Mouse (Mus musculus) lung, embryonic 15.5 days (tissue): ENCODE measurements around the gene Col1a2. TPM values are rescaled to one million over a fixed set of nuclear protein-coding genes. Genes with fewer than 3 reads are reported as not detected.

Source experiments
- ATAC-seq: fragments of 200-750 bp; cut with Nextera tagmentation; 2 replicates; pipeline ENCODE4 v1.8.0; 2017; ENCODE audit warnings: moderate number of reproducible peaks, borderline replicate concordance; ENCODE audit not compliant: low FRiP score, low TSS enrichment; ENCODE audit errors: extremely low read depth
- H3K27ac ChIP-seq: fragments of 300-500 bp; sonication (generic); 2 replicates; pipeline ENCODE4 v1.5.1; 2015; ENCODE audit warnings: moderate library complexity, mild to moderate bottlenecking, inconsistent platforms
- H3K27me3 ChIP-seq: fragments of 300-500 bp; sonication (generic); 2 replicates; pipeline ENCODE4 v1.6.1; 2015; ENCODE audit warnings: inconsistent platforms
- H3K36me3 ChIP-seq: fragments of 300-500 bp; sonication (generic); 2 replicates; pipeline ENCODE4 v1.6.1; 2015; ENCODE audit warnings: inconsistent platforms
- H3K4me1 ChIP-seq: fragments of 300-500 bp; sonication (generic); 2 replicates; pipeline ENCODE4 v1.6.1; 2015; ENCODE audit warnings: inconsistent platforms
- H3K4me2 ChIP-seq: fragments of 300-500 bp; sonication (generic); 2 replicates; pipeline ENCODE4 v1.6.1; 2015; ENCODE audit warnings: inconsistent platforms, mild to moderate bottlenecking, moderate library complexity
- H3K4me3 ChIP-seq: fragments of 300-500 bp; sonication (generic); 2 replicates; pipeline ENCODE4 v1.5.1; 2015; ENCODE audit warnings: mild to moderate bottlenecking, inconsistent platforms
- H3K9ac ChIP-seq: fragments of 300-500 bp; sonication (generic); 2 replicates; pipeline ENCODE4 v1.6.1; 2015; ENCODE audit warnings: inconsistent platforms
- H3K9me3 ChIP-seq: fragments of 300-500 bp; sonication (generic); 2 replicates; pipeline ENCODE4 v1.6.1; 2016; ENCODE audit warnings: inconsistent platforms
- WGBS: fragments of 180-500 bp; shearing (Covaris S2); methylation state at CpG from one replicate; pipeline ENCODE4 v1.1.7; 2015; 5-methylcytosine and 5-hydroxymethylcytosine counted together
- polyA plus RNA-seq: library from polyadenylated mRNA; unstranded; fragments of >200 nt; fragmentation: Nextera tagmentation; extraction: Ambion mirVana; gene quantifications from 2 replicates; pipeline ENCODE4 v1.2.1, GENCODE M21; 2015

Gene Col1a2
- polyA plus RNA-seq, 1 experiment from 2014 or later, result 742 TPM

- H3K9ac ChIP-seq, result no peak overlapping the region
- no peaks in the 10 kb centered on the region for H3K36me3 ChIP-seq
- H3K4me2 ChIP-seq, result no peak overlapping the region
- H3K4me1 ChIP-seq, result peaks cover 17% of the 10 kb centered on the region
- H3K9me3 ChIP-seq, result no peaks in the 10 kb centered on the region
- no peak overlapping the region for H3K27ac ChIP-seq
- no peak overlapping the region for H3K4me3 ChIP-seq
- H3K27me3 ChIP-seq, result no peaks in the 10 kb centered on the region
- WGBS, result 67% methylated on average over 2 of the region's 2 CpGs
- ATAC-seq, result no peak
These were observed 10.9 kb upstream of the Col1a2 start for GRCm38 (mm10) chr6:4493666-4494065.

DNA sequence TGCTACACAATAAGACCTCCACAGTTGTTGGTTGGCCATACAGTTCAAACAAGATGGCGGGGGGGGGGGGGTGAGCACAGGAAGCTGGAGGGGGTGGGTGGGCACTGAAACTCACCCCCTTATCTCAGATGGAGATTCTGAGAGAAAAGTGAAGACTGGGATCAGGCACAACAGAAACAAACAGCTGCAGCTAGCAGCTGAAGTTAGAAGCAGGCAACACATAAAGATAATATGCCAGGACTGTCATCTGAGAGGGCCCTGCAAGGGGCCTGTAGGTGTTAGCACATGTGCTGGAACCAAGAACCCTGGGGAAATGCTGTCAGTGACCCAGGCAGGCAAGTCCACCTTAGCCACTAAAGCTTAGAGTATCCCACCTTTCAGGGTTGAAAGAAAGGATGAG, 8.2 kb upstream of the Col1a2 start:
- 50% methylated on average over 1 of the region's 1 CpGs for WGBS

DNA sequence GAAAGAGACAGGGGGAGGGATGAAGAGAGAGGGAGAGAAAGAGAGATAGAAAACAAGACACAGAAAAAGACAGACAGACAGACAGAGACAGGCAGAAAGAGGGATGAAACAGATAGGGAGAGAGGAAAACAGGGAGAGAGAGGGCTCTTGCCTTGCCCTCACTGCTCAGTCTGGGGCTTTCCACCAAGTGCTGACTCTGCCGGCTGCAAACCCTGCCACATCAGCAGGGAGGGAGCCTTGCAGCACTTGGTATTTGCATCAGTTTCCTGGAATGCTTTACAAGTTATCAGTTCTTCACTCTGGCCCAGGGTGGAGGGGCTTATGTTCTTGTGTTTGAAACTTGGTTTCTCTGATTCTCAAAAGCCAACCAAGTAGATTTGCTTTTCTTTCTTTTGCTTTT, 1.5 kb upstream of the Col1a2 start:
- H3K4me3 ChIP-seq, result no peak overlapping the region
- H3K9ac ChIP-seq, result no peak overlapping the region
- H3K4me1 ChIP-seq, result peaks cover 10% of the 10 kb centered on the region
- WGBS, result 0% methylated on average over 1 of the region's 1 CpGs
- H3K4me2 ChIP-seq, result no peak overlapping the region
- no peaks in the 10 kb centered on the region for H3K36me3 ChIP-seq
- no peak for ATAC-seq
- H3K9me3 ChIP-seq, result no peaks in the 10 kb centered on the region
- peak overlapping the region; percentile 33; the same call in 1 of the 2 replicates for H3K27ac ChIP-seq
- no peaks in the 10 kb centered on the region for H3K27me3 ChIP-seq

More for the DNA sequence above, 8.2 kb upstream of the Col1a2 start:
- Histone ChIP-seq H3K27ac (no peak overlapping the region), H3K9ac (no peak overlapping the region), H3K4me2 (no peak overlapping the region), H3K4me3 (no peak overlapping the region), H3K9me3 (no peaks in the 10 kb centered on the region), H3K36me3 (no peaks in the 10 kb centered on the region), H3K4me1 (no peaks in the 10 kb centered on the region), H3K27me3 (no peaks in the 10 kb centered on the region)
- ATAC-seq, result no peak

- H3K4me2 ChIP-seq, result peak overlapping the region; percentile 81
- WGBS, result under 1% methylated on average over 31 of the region's 31 CpGs
- H3K27ac ChIP-seq, result peak overlapping the region; percentile 91
- H3K9ac ChIP-seq, result peak overlapping the region; percentile 48
- peak; percentile 95 for ATAC-seq
- no peaks in the 10 kb centered on the region for H3K9me3 ChIP-seq
- H3K27me3 ChIP-seq, result no peaks in the 10 kb centered on the region
- H3K4me1 ChIP-seq, result peaks cover 12% of the 10 kb centered on the region
- H3K36me3 ChIP-seq, result peaks cover under 1% of the 10 kb centered on the region
- H3K4me3 ChIP-seq, result peak overlapping the region; percentile 47
These were observed 764 bp downstream of the Col1a2 start for GRCm38 (mm10) chr6:4505158-4505997.

DNA sequence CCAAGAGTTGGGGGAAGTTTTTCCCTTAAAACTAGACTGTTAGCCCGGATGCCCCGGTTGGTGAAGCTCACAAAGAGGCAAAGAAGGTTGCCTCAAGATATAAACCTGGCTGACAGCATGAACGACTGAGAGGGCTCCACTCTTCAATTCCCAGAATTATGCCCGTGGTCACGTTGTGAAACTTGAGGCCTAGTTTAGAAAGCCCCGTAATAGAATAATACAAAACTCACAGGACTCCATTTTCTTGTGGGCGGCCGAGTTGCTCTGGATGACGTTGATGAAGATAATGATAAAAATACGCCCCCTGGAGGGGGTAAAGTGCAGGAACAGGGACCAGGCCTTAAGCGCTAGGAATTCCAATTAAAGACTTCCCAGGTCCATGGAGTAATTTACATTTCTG, 1.5 kb downstream of the Col1a2 start:
- Histone ChIP-seq H3K9ac (peak overlapping the region; percentile 48), H3K4me1 (peaks cover 12% of the 10 kb centered on the region), H3K27ac (peak overlapping the region; percentile 91), H3K9me3 (no peaks in the 10 kb centered on the region), H3K4me2 (peak overlapping the region; percentile 81), H3K36me3 (peaks cover 7% of the 10 kb centered on the region), H3K4me3 (peak overlapping the region; percentile 47), H3K27me3 (no peaks in the 10 kb centered on the region)
- WGBS, result 5% methylated on average over 11 of the region's 11 CpGs
- peak; percentile 45; the same call in 1 of the 2 replicates for ATAC-seq

- Histone ChIP-seq H3K4me2 (peak overlapping the region; percentile 81), H3K36me3 (peaks cover 7% of the 10 kb centered on the region), H3K9ac (peak overlapping the region; percentile 48; the same call in 1 of the 2 replicates), H3K9me3 (no peaks in the 10 kb centered on the region), H3K4me3 (peak overlapping the region; percentile 47), H3K27me3 (no peaks in the 10 kb centered on the region), H3K4me1 (peaks cover 12% of the 10 kb centered on the region), H3K27ac (no peak overlapping the region)
- 43% methylated on average over 5 of the region's 5 CpGs for WGBS
- ATAC-seq, result no peak
These were observed 2.2 kb downstream of the Col1a2 start for GRCm38 (mm10) chr6:4506791-4507190.

- WGBS, result 71% methylated on average over 1 of the region's 1 CpGs
These were observed 2.7 kb downstream of the Col1a2 start for GRCm38 (mm10) chr6:4507323-4507722.

GRCm38 (mm10) chr6:4508279-4508678, 3.7 kb downstream of the Col1a2 start:
- Histone ChIP-seq H3K27me3 (no peaks in the 10 kb centered on the region), H3K4me2 (peak overlapping the region; percentile 81), H3K4me1 (peaks cover 9% of the 10 kb centered on the region), H3K27ac (no peak overlapping the region), H3K9ac (no peak overlapping the region), H3K36me3 (peaks cover 14% of the 10 kb centered on the region), H3K9me3 (no peaks in the 10 kb centered on the region), H3K4me3 (peak overlapping the region; percentile 25)
- 74% methylated on average over 4 of the region's 4 CpGs for WGBS
- ATAC-seq, result no peak

More at GRCm38 (mm10) chr6:4507323-4507722, 2.7 kb downstream of the Col1a2 start:
- Histone ChIP-seq H3K36me3 (peaks cover 9% of the 10 kb centered on the region), H3K9me3 (no peaks in the 10 kb centered on the region), H3K4me2 (peak overlapping the region; percentile 81), H3K27ac (no peak overlapping the region), H3K4me1 (peaks cover 12% of the 10 kb centered on the region), H3K27me3 (no peaks in the 10 kb centered on the region), H3K4me3 (peak overlapping the region; percentile 47), H3K9ac (no peak overlapping the region; the same call in 1 of the 2 replicates)
- ATAC-seq, result no peak

GRCm38 (mm10) chr6:4509395-4509794, 4.8 kb downstream of the Col1a2 start:
- peaks cover 5% of the 10 kb centered on the region for H3K4me1 ChIP-seq
- H3K27me3 ChIP-seq, result no peaks in the 10 kb centered on the region
- H3K9ac ChIP-seq, result no peak overlapping the region
- peaks cover 14% of the 10 kb centered on the region for H3K36me3 ChIP-seq
- WGBS, result 62% methylated on average over 4 of the region's 4 CpGs
- H3K4me2 ChIP-seq, result no peak overlapping the region
- no peak for ATAC-seq
- no peaks in the 10 kb centered on the region for H3K9me3 ChIP-seq
- no peak overlapping the region for H3K4me3 ChIP-seq
- no peak overlapping the region for H3K27ac ChIP-seq

DNA sequence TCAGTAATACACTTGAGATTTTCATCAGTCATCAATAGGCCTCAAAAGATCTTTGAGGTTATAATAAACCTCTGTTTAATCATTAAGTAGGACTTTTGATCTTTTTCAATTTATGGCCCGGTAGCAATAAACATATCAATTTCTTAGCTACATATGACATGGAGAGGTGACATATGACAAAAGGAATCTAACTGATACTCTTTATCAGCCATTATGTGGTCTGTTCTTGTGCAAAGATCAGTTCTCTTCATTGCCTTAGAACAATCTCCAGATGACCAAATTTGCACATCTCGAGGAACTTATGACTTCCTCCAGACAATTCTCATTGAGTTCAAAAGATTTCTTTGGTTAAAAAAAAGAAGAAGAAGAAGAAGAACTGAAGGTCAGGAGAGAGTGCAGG, 10.1 kb downstream of the Col1a2 start:
- no peak for ATAC-seq
- no peak overlapping the region for H3K27ac ChIP-seq
- H3K27me3 ChIP-seq, result no peaks in the 10 kb centered on the region
- H3K9me3 ChIP-seq, result no peaks in the 10 kb centered on the region
- H3K4me3 ChIP-seq, result no peak overlapping the region
- no peaks in the 10 kb centered on the region for H3K4me1 ChIP-seq
- H3K4me2 ChIP-seq, result no peak overlapping the region
- H3K36me3 ChIP-seq, result peaks cover 50% of the 10 kb centered on the region
- WGBS, result 86% methylated on average over 2 of the region's 2 CpGs
- H3K9ac ChIP-seq, result no peak overlapping the region

GRCm38 (mm10) chr6:4521031-4521430, 16.4 kb downstream of the Col1a2 start:
- Histone ChIP-seq H3K27ac (no peak overlapping the region), H3K9ac (no peak overlapping the region), H3K27me3 (no peaks in the 10 kb centered on the region), H3K4me2 (no peak overlapping the region), H3K9me3 (no peaks in the 10 kb centered on the region), H3K4me3 (no peak overlapping the region), H3K4me1 (no peaks in the 10 kb centered on the region), H3K36me3 (peaks cover 69% of the 10 kb centered on the region)
- WGBS, result 78% methylated on average over 3 of the region's 3 CpGs
- no peak for ATAC-seq

GRCm38 (mm10) chr6:4528439-4528838, 23.8 kb downstream of the Col1a2 start:
- Histone ChIP-seq H3K9ac (no peak overlapping the region), H3K4me2 (no peak overlapping the region), H3K4me3 (no peak overlapping the region), H3K27me3 (no peaks in the 10 kb centered on the region), H3K36me3 (peaks cover 77% of the 10 kb centered on the region), H3K4me1 (no peaks in the 10 kb centered on the region), H3K27ac (no peak overlapping the region), H3K9me3 (no peaks in the 10 kb centered on the region)
- no peak for ATAC-seq
- 86% methylated on average over 7 of the region's 7 CpGs for WGBS
